In genomic region chr12:24701621-24702020, GRCm38 (mm10) we compare ENCODE assay signal across 7 mouse cellular contexts. TPM values are rescaled to one million over a fixed set of nuclear protein-coding genes. Genes with fewer than 3 reads are reported as not detected.
DNase-seq lines count a peak whose midpoint lies in the region; ATAC-seq and TF ChIP-seq lines count a peak whose summit lies in the region.
"Not testable (repeated sequence)": the region's sequence is repeated elsewhere in the genome, so short reads cannot be mapped to it uniquely, and the experiment has no call there.
"Had no signal": no experiment of that assay in that cellular context is flagged by ENCODE, and none has a peak within 500 bp of the region (broad histone marks: within the 10 kb centered on the region; RNA-seq: fewer than 3 reads in every experiment).

No protein-coding gene starts in this region.

- peaks cover 40% of the 10 kb centered on the region for H3K4me1 ChIP-seq in E14TG2a.4 (replicated peaks; ENCODE audit: low read depth, low read length)

- ATAC-seq in megakaryocyte progenitor cell, adult 5-6 weeks (replicated peaks; ENCODE audit: poor library complexity): 0 out of 2 replicates have a peak, but pooled peaks have one; percentile 24

- intact Hi-C loops in left cerebral cortex, adult 2 months (cut with DNase I): not testable (repeated sequence)

- TF ChIP-seq CTCF in E14TG2a.4 (conservative IDR thresholded peaks at IDR 0.05; ENCODE audit: low read length): 0 out of 2 replicates have a peak, but pooled peaks have one; percentile 11
- peak; percentile 6; the same call in 1 of the 2 replicates for TF ChIP-seq CTCF in left cerebral cortex, adult 2 months (IDR thresholded peaks at IDR 0.05)

- not testable (repeated sequence) for H3K27me3 ChIP-seq in E14TG2a.4 (ENCODE audit: insufficient read depth, low read length)

- H3K36me3 ChIP-seq in E14TG2a.4 (ENCODE audit: insufficient read depth, low read length): peaks cover 14% of the 10 kb centered on the region; the same call in 1 of the 2 replicates

- not testable (repeated sequence) for H3K4me3 ChIP-seq in E14TG2a.4 (replicated peaks; ENCODE audit: low read length); left cerebral cortex, adult 2 months

- not testable (repeated sequence) for H3K27ac ChIP-seq in left cerebral cortex, adult 2 months

- DNase-seq in 416B (ENCODE audit: low read depth) (peak; percentile 64), ZHBTc4 (ENCODE audit: low read depth, low spot score) (peak; percentile 63)
- DNase-seq in induced T-regulatory cell, adult 2 months (ENCODE audit: low read depth): peak; percentile 53
- not testable (repeated sequence) for DNase-seq in left cerebral cortex, adult 2 months (ENCODE audit: extremely low spot score in 1 of 2, low spot score in 2 of 2)

- H3K9me3 ChIP-seq in E14TG2a.4 (ENCODE audit: low read length): not testable (repeated sequence)

RNA-seq across cellular contexts. Expression of gene Rrm2, which starts 6.4 kb away (rescaled TPM):
- 1 to 10 TPM; 1.9 to 2.2 TPM for total RNA-seq in left cerebral cortex, adult 2 months (2021)
- total RNA-seq in megakaryocyte progenitor cell, adult 5-6 weeks (2015): 176 and 181 TPM in 2 replicates
- total RNA-seq in megakaryocyte progenitor cell, adult 5-6 weeks (2017): 149 and 153 TPM in 2 replicates

RNA-seq across cellular contexts. Expression of gene Cys1, which starts 20.0 kb away (rescaled TPM):
- total RNA-seq in left cerebral cortex, adult 2 months (2021): 10 to 100 TPM; 15.2 to 20.0 TPM
- not detected in 2 replicates for total RNA-seq in megakaryocyte progenitor cell, adult 5-6 weeks (2015)
- total RNA-seq in megakaryocyte progenitor cell, adult 5-6 weeks (2017): not detected in 2 replicates
- total RNA-seq: G1E had no signal

RNA-seq across cellular contexts. Expression of gene Klf11, which starts 50.5 kb away (rescaled TPM):
- 1 to 10 TPM; 5.1 to 7.8 TPM for total RNA-seq in left cerebral cortex, adult 2 months (2021)
- total RNA-seq in megakaryocyte progenitor cell, adult 5-6 weeks (2015): 7.4 and 9.1 TPM in 2 replicates
- 6.6 and 7.8 TPM in 2 replicates for total RNA-seq in megakaryocyte progenitor cell, adult 5-6 weeks (2017)

Comparison
In these comparisons a context has a peak if more than half of its experiments do, and no peak if none do; other contexts are left out.
1. RNA of gene Rrm2, which starts 6.4 kb away (total RNA-seq): 149 to 181 TPM in megakaryocyte progenitor cell, adult 5-6 weeks; 1.9 to 2.2 TPM in left cerebral cortex, adult 2 months; every median in the first group is over 10 times any median in the second.
2. RNA of gene Cys1, which starts 20.0 kb away (total RNA-seq): 15.2 to 20.0 TPM in left cerebral cortex, adult 2 months; not detected in megakaryocyte progenitor cell, adult 5-6 weeks; every median in the first group is over 10 times any median in the second.